Mouse (Mus musculus): Measurements from ENCODE around the gene Bdh1. TPM values are rescaled to one million over a fixed set of nuclear protein-coding genes. Genes with fewer than 3 reads are reported as not detected.

Bdh1 gene
- polyA plus RNA-seq, 1 experiment from 2014 or later, result 62.6 TPM

GRCm38 (mm10) chr16:31413777-31414176 lies 8.3 kb upstream of the Bdh1 start:
- no peaks in the 10 kb centered on the region for H3K4me1 ChIP-seq
- WGBS, result 65% methylated on average over 3 of the region's 3 CpGs
- ATAC-seq (ENCODE audit: insufficient read depth, low FRiP score, low read depth), result no peak

GRCm38 (mm10) chr16:31415885-31416450 lies 6.1 kb upstream of the Bdh1 start:
- H3K27ac ChIP-seq, result peak overlapping the region; percentile 63; the same call in 1 of the 2 replicates
- no peaks in the 10 kb centered on the region for H3K4me1 ChIP-seq
- H3K36me3 ChIP-seq, result no peaks in the 10 kb centered on the region
- H3K4me3 ChIP-seq (replicated peaks), result no peak overlapping the region
- H3K9me3 ChIP-seq, result no peaks in the 10 kb centered on the region
- peak; percentile 36; the same call in 1 of the 2 replicates for ATAC-seq (ENCODE audit: insufficient read depth, low FRiP score, low read depth)
- H3K9ac ChIP-seq, result no peak overlapping the region
- WGBS, result 44% methylated on average over 9 of the region's 9 CpGs
- no peaks in the 10 kb centered on the region for H3K27me3 ChIP-seq (replicated peaks)
- no peak overlapping the region for H3K4me2 ChIP-seq

More at GRCm38 (mm10) chr16:31413777-31414176, 8.3 kb upstream of the Bdh1 start:
- Histone ChIP-seq H3K4me3 (replicated peaks) (no peak overlapping the region), H3K27me3 (replicated peaks) (no peaks in the 10 kb centered on the region), H3K9ac (no peak overlapping the region), H3K36me3 (no peaks in the 10 kb centered on the region), H3K27ac (no peak overlapping the region), H3K9me3 (no peaks in the 10 kb centered on the region), H3K4me2 (no peak overlapping the region)

GRCm38 (mm10) chr16:31418704-31419103 lies 3.4 kb upstream of the Bdh1 start:
- 69% methylated on average over 3 of the region's 3 CpGs for WGBS
- no peak for ATAC-seq (ENCODE audit: insufficient read depth, low FRiP score, low read depth)
- H3K9ac ChIP-seq, result no peak overlapping the region
- no peaks in the 10 kb centered on the region for H3K36me3 ChIP-seq
- H3K4me1 ChIP-seq, result no peaks in the 10 kb centered on the region
- no peaks in the 10 kb centered on the region for H3K9me3 ChIP-seq
- no peak overlapping the region for H3K27ac ChIP-seq
- H3K4me2 ChIP-seq, result no peak overlapping the region
- H3K27me3 ChIP-seq (replicated peaks), result no peaks in the 10 kb centered on the region
- no peak overlapping the region for H3K4me3 ChIP-seq (replicated peaks)

- no peaks in the 10 kb centered on the region for H3K36me3 ChIP-seq
- H3K27ac ChIP-seq, result no peak overlapping the region
- no peaks in the 10 kb centered on the region for H3K27me3 ChIP-seq (replicated peaks)
- no peak for ATAC-seq (ENCODE audit: insufficient read depth, low FRiP score, low read depth)
- H3K9me3 ChIP-seq, result no peaks in the 10 kb centered on the region
- no peaks in the 10 kb centered on the region for H3K4me1 ChIP-seq
- H3K4me2 ChIP-seq, result no peak overlapping the region
- no peak overlapping the region for H3K4me3 ChIP-seq (replicated peaks)
- WGBS, result 54% methylated on average over 5 of the region's 5 CpGs
- H3K9ac ChIP-seq, result no peak overlapping the region
These were observed 2.6 kb upstream of the Bdh1 start for GRCm38 (mm10) chr16:31419457-31419856.

GRCm38 (mm10) chr16:31422722-31423121 lies 642 bp downstream of the Bdh1 start:
- no peak overlapping the region for H3K27ac ChIP-seq
- no peaks in the 10 kb centered on the region for H3K4me1 ChIP-seq
- 45% methylated on average over 1 of the region's 1 CpGs for WGBS
- ATAC-seq (ENCODE audit: insufficient read depth, low FRiP score, low read depth), result no peak
- H3K4me2 ChIP-seq, result no peak overlapping the region
- H3K9me3 ChIP-seq, result no peaks in the 10 kb centered on the region
- peaks cover 4% of the 10 kb centered on the region; the same call in 1 of the 2 replicates for H3K27me3 ChIP-seq (replicated peaks)
- no peak overlapping the region for H3K4me3 ChIP-seq (replicated peaks)
- H3K36me3 ChIP-seq, result no peaks in the 10 kb centered on the region
- no peak overlapping the region for H3K9ac ChIP-seq

- Histone ChIP-seq H3K4me1 (no peaks in the 10 kb centered on the region), H3K4me2 (no peak overlapping the region), H3K27ac (no peak overlapping the region), H3K9ac (no peak overlapping the region), H3K27me3 (replicated peaks) (peaks cover 9% of the 10 kb centered on the region; the same call in 1 of the 2 replicates), H3K4me3 (replicated peaks) (no peak overlapping the region), H3K36me3 (no peaks in the 10 kb centered on the region), H3K9me3 (no peaks in the 10 kb centered on the region)
- no peak for ATAC-seq (ENCODE audit: insufficient read depth, low FRiP score, low read depth)
- 81% methylated on average over 4 of the region's 4 CpGs for WGBS
These were observed 1.3 kb downstream of the Bdh1 start for GRCm38 (mm10) chr16:31423368-31423767.

- Histone ChIP-seq H3K4me2 (no peak overlapping the region), H3K27me3 (replicated peaks) (peaks cover 10% of the 10 kb centered on the region; the same call in 1 of the 2 replicates), H3K9me3 (no peaks in the 10 kb centered on the region), H3K9ac (no peak overlapping the region), H3K36me3 (no peaks in the 10 kb centered on the region), H3K27ac (no peak overlapping the region), H3K4me1 (no peaks in the 10 kb centered on the region), H3K4me3 (replicated peaks) (no peak overlapping the region)
- no peak for ATAC-seq (ENCODE audit: insufficient read depth, low FRiP score, low read depth)
- WGBS, result 74% methylated on average over 4 of the region's 4 CpGs
These were observed 2.5 kb downstream of the Bdh1 start for GRCm38 (mm10) chr16:31424416-31425187.

GRCm38 (mm10) chr16:31425508-31425907 lies 3.4 kb downstream of the Bdh1 start:
- Histone ChIP-seq H3K9me3 (no peaks in the 10 kb centered on the region), H3K27ac (no peak overlapping the region), H3K4me1 (0 out of 2 replicates have a peak, but pooled peaks cover 5% of the 10 kb centered on the region), H3K4me2 (no peak overlapping the region), H3K4me3 (replicated peaks) (no peak overlapping the region), H3K27me3 (replicated peaks) (peaks cover 10% of the 10 kb centered on the region; the same call in 1 of the 2 replicates), H3K9ac (no peak overlapping the region), H3K36me3 (no peaks in the 10 kb centered on the region)
- ATAC-seq (ENCODE audit: insufficient read depth, low FRiP score, low read depth), result no peak
- 4% methylated on average over 4 of the region's 4 CpGs for WGBS

- Histone ChIP-seq H3K27ac (no peak overlapping the region), H3K27me3 (replicated peaks) (peaks cover 10% of the 10 kb centered on the region; the same call in 1 of the 2 replicates), H3K9me3 (no peaks in the 10 kb centered on the region), H3K36me3 (no peaks in the 10 kb centered on the region), H3K4me3 (replicated peaks) (no peak overlapping the region), H3K4me1 (0 out of 2 replicates have a peak, but pooled peaks cover 5% of the 10 kb centered on the region), H3K9ac (no peak overlapping the region), H3K4me2 (no peak overlapping the region)
- ATAC-seq (ENCODE audit: insufficient read depth, low FRiP score, low read depth), result no peak
- WGBS, result 82% methylated on average over 6 of the region's 6 CpGs
These were observed 4.5 kb downstream of the Bdh1 start for GRCm38 (mm10) chr16:31426496-31427126.

GRCm38 (mm10) chr16:31428335-31428674 lies 6.2 kb downstream of the Bdh1 start:
- no peak overlapping the region for H3K9ac ChIP-seq
- no peaks in the 10 kb centered on the region for H3K36me3 ChIP-seq
- H3K4me2 ChIP-seq, result peak overlapping the region; percentile 90
- WGBS, result 5% methylated on average over 11 of the region's 11 CpGs
- peaks cover 10% of the 10 kb centered on the region; the same call in 1 of the 2 replicates for H3K27me3 ChIP-seq (replicated peaks)
- H3K27ac ChIP-seq, result 0 out of 2 replicates have a peak overlapping the region, but pooled peaks have one; percentile 67
- H3K4me1 ChIP-seq, result 0 out of 2 replicates have a peak, but pooled peaks cover 5% of the 10 kb centered on the region
- no peak for ATAC-seq (ENCODE audit: insufficient read depth, low FRiP score, low read depth)
- peak overlapping the region; percentile 60 for H3K4me3 ChIP-seq (replicated peaks)
- H3K9me3 ChIP-seq, result no peaks in the 10 kb centered on the region

GRCm38 (mm10) chr16:31428675-31429470 lies 6.8 kb downstream of the Bdh1 start:
- peak overlapping the region; percentile 45 for H3K9ac ChIP-seq
- peak overlapping the region; percentile 67 for H3K27ac ChIP-seq
- no peaks in the 10 kb centered on the region for H3K36me3 ChIP-seq
- H3K9me3 ChIP-seq, result no peaks in the 10 kb centered on the region
- under 1% methylated on average over 65 of the region's 65 CpGs for whole genome bisulfite sequencing
- H3K4me3 ChIP-seq (replicated peaks), result peak overlapping the region; percentile 60
- peak overlapping the region; percentile 90 for H3K4me2 ChIP-seq
- H3K4me1 ChIP-seq, result peaks cover 11% of the 10 kb centered on the region; the same call in 1 of the 2 replicates
- H3K27me3 ChIP-seq (replicated peaks), result peaks cover 10% of the 10 kb centered on the region; the same call in 1 of the 2 replicates
- peak; percentile 49; the same call in 1 of the 2 replicates for ATAC-seq (ENCODE audit: insufficient read depth, low FRiP score, low read depth)

Measured in stomach, embryonic 15.5 days (tissue).